Mouse (Mus musculus) MEL (cell line): Measurements from ENCODE around the gene Rtp2.

Experiments
- CTCF ChIP-seq, 3 experiments: IDR thresholded peaks in 2 of 3; conservative IDR thresholded peaks in 1 of 3; 2 replicates each; pipeline ENCODE4 v1.5.1; 2011 to 2012; ENCODE audit warnings: low read length in 3 of 3, low read depth in 2 of 3, mild to moderate bottlenecking in 2 of 3, improper control_type of control experiment in 1 of 3, inconsistent platforms in 1 of 3, mixed read lengths in 1 of 3, moderate library complexity in 1 of 3; ENCODE audit not compliant: control insufficient read depth in 1 of 3, insufficient read depth in 1 of 3, poor library complexity in 1 of 3, severe bottlenecking in 1 of 3
- MAX ChIP-seq: IDR thresholded peaks from 2 replicates; pipeline ENCODE4 v1.6.1; 2011; ENCODE audit warnings: low read length, improper control_type of control experiment
- SIN3A ChIP-seq: IDR thresholded peaks from 2 replicates; pipeline ENCODE4 v1.6.1; 2012; ENCODE audit warnings: low read length, improper control_type of control experiment, inconsistent platforms

- no peak for TF ChIP-seq MAX
- TF ChIP-seq CTCF (IDR thresholded peaks at IDR 0.05 in 2 of 3, conservative IDR thresholded peaks at IDR 0.05 in 1 of 3; ENCODE audit: control insufficient read depth in 1 of 3, insufficient read depth in 1 of 3, low read depth in 2 of 3, low read length in 3 of 3, poor library complexity in 1 of 3, severe bottlenecking in 1 of 3), result no peak
- TF ChIP-seq SIN3A, result no peak
Observed at GRCm38 (mm10) chr16:23953959-23954260, 21.7 kb upstream of the Rtp2 start.
